Comparison of ENCODE assay signal across 8 mouse cellular contexts in genomic region chr1:33720231-33720630, GRCm38 (mm10). TPM values are rescaled to one million over a fixed set of nuclear protein-coding genes. Genes with fewer than 3 reads are reported as not detected.
A peak's percentile ranks its signal among the peaks of the same experiment; 100 is the strongest.
DNase-seq lines count a peak whose midpoint lies in the region; ATAC-seq lines count a peak whose summit lies in the region.

No protein-coding gene starts in this region.

- 0% methylated on average over 41 of the region's 41 CpGs for WGBS in intestine, embryonic 14.5 days
- WGBS in neural tube, embryonic 14.5 days, result under 1% methylated on average over 41 of the region's 41 CpGs

- H3K4me2 ChIP-seq in intestine, embryonic 14.5 days (ENCODE audit: low read length), result peak overlapping the region; percentile 68
- peak overlapping the region; percentile 49 for H3K4me2 ChIP-seq in neural tube, embryonic 14.5 days (ENCODE audit: low read depth, low read length)

- H3K4me3 ChIP-seq in intestine, embryonic 14.5 days (ENCODE audit: low read depth, low read length), result peak overlapping the region; percentile 68
- H3K4me3 ChIP-seq in neural tube, embryonic 14.5 days (ENCODE audit: low read depth, low read length), result peak overlapping the region; percentile 68

- no peaks in the 10 kb centered on the region for H3K27me3 ChIP-seq in intestine, embryonic 14.5 days (replicated peaks; ENCODE audit: control insufficient read depth, insufficient read depth, low read length)
- H3K27me3 ChIP-seq in neural tube, embryonic 14.5 days (ENCODE audit: control insufficient read depth, insufficient read depth, low read length), result no peaks in the 10 kb centered on the region

- DNase-seq in embryo, embryonic 10.5 days (ENCODE audit: low spot score), result peak; percentile 58
- DNase-seq in embryo, embryonic 11 days, result no peak
- peak; percentile 10 for DNase-seq in ovary, postnatal 14 days (ENCODE audit: low spot score)
- DNase-seq in ovary, postnatal 10 days (ENCODE audit: low spot score), result no peak
- no peak for DNase-seq in intestine, embryonic 14.5 days (ENCODE audit: low spot score)
- DNase-seq in thymus, postnatal 10 days (ENCODE audit: low spot score in 2 of 2), result no peak
- DNase-seq in cerebellum, postnatal 10 days, result no peak

- peaks cover 30% of the 10 kb centered on the region for H3K36me3 ChIP-seq in intestine, embryonic 14.5 days (ENCODE audit: control insufficient read depth, insufficient read depth, low read length)
- H3K36me3 ChIP-seq in neural tube, embryonic 14.5 days (ENCODE audit: control insufficient read depth, insufficient read depth, low read length), result peaks cover 16% of the 10 kb centered on the region; the same call in 1 of the 2 replicates

- H3K9ac ChIP-seq in intestine, embryonic 14.5 days (ENCODE audit: low read length), result peak overlapping the region; percentile 87
- peak overlapping the region; percentile 75 for H3K9ac ChIP-seq in neural tube, embryonic 14.5 days (replicated peaks; ENCODE audit: low read depth, low read length)

- H3K9me3 ChIP-seq in intestine, embryonic 14.5 days (ENCODE audit: control insufficient read depth, low read length), result no peaks in the 10 kb centered on the region
- no peaks in the 10 kb centered on the region for H3K9me3 ChIP-seq in neural tube, embryonic 14.5 days (ENCODE audit: control insufficient read depth, low read length)

- peaks cover 7% of the 10 kb centered on the region for H3K4me1 ChIP-seq in intestine, embryonic 14.5 days (replicated peaks; ENCODE audit: control insufficient read depth, insufficient read depth, low read length)
- H3K4me1 ChIP-seq in neural tube, embryonic 14.5 days (ENCODE audit: control insufficient read depth, insufficient read depth, low read length), result 0 out of 2 replicates have a peak, but pooled peaks cover 4% of the 10 kb centered on the region

- H3K27ac ChIP-seq in intestine, embryonic 14.5 days (ENCODE audit: low read depth), result peak overlapping the region; percentile 85
- H3K27ac ChIP-seq in neural tube, embryonic 14.5 days (ENCODE audit: low read depth, low read length), result peak overlapping the region; percentile 83

- ATAC-seq in intestine, embryonic 14.5 days (replicated peaks; ENCODE audit: low FRiP score, low TSS enrichment, low read depth), result peak; percentile 63
- ATAC-seq in neural tube, embryonic 14.5 days (ENCODE audit: low read depth), result peak; percentile 72

RNA-seq across cellular contexts. Expression of gene Rab23, which starts 0.5 kb away (rescaled TPM):
- 21.7 and 23.2 TPM in 2 replicates for polyA plus RNA-seq in intestine, embryonic 14.5 days (2014; fragmentation: Nextera tagmentation; extraction: Ambion mirVana)
- 30.9 and 33.5 TPM in 2 replicates for polyA plus RNA-seq in neural tube, embryonic 14.5 days (2014; fragmentation: Nextera tagmentation; extraction: Ambion mirVana)

RNA-seq across cellular contexts. Expression of gene Bag2, which starts 37.4 kb away (rescaled TPM):
- polyA plus RNA-seq in intestine, embryonic 14.5 days (2014; fragmentation: Nextera tagmentation; extraction: Ambion mirVana), result 71.9 and 73.1 TPM in 2 replicates
- polyA plus RNA-seq in neural tube, embryonic 14.5 days (2014; fragmentation: Nextera tagmentation; extraction: Ambion mirVana), result 20.0 and 22.1 TPM in 2 replicates

RNA-seq across cellular contexts. Expression of gene Prim2, which starts 50.6 kb away (rescaled TPM):
- 35.2 and 42.2 TPM in 2 replicates for polyA plus RNA-seq in intestine, embryonic 14.5 days (2014; fragmentation: Nextera tagmentation; extraction: Ambion mirVana)
- 20.7 and 20.9 TPM in 2 replicates for polyA plus RNA-seq in neural tube, embryonic 14.5 days (2014; fragmentation: Nextera tagmentation; extraction: Ambion mirVana)

Comparison
In these comparisons a context has a peak if more than half of its experiments do, and no peak if none do; other contexts are left out.
1. DNase-seq: peak in embryo, embryonic 10.5 days (single experiment) and ovary, postnatal 14 days (single experiment); none in embryo, embryonic 11 days (single experiment), ovary, postnatal 10 days (single experiment), intestine, embryonic 14.5 days (single experiment), thymus, postnatal 10 days (0 of 2) and cerebellum, postnatal 10 days (0 of 2).